Mouse (Mus musculus): Measurements from ENCODE around the gene Gm13272. TPM values are rescaled to one million over a fixed set of nuclear protein-coding genes. Genes with fewer than 3 reads are reported as not detected.
"Not testable (repeated sequence)": the region's sequence is repeated elsewhere in the genome, so short reads cannot be mapped to it uniquely, and the experiment has no call there.

The Gm13272 gene
- polyA plus RNA-seq, 1 experiment = 0.19 TPM

DNA sequence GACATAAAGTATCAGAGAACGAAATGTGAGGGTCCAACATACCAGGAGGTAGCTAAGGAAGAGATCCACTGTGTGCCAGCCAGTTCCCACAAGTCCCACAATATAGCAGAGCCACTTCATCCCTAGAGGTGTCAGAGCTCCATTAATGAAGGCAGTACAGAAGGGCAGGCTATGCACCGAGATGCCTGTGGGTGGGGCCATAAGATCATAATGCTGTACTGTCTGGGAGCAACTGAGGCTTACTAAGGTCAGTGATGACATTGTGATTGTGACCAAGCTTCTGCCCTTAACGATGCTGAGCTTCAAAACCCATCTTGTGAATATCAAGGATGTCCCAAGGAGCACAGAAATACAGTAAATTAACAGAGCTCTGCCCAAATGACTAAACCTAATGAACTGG lies 35.4 kb upstream of the Gm13272 start:
- TF ChIP-seq TCF12 (IDR thresholded peaks at IDR 0.05; ENCODE audit: insufficient read depth, poor library complexity, severe bottlenecking) = no peak
- no peak for TF ChIP-seq MYOD1 (IDR thresholded peaks at IDR 0.05; ENCODE audit: control insufficient read depth in 1 of 3, insufficient read length in 2 of 3, low read depth in 2 of 3)
- no peak for TF ChIP-seq POLR2A (IDR thresholded peaks at IDR 0.05; ENCODE audit: insufficient read length, low read depth)
- no peak for TF ChIP-seq TCF3 (IDR thresholded peaks at IDR 0.05; ENCODE audit: insufficient read length, low read depth)
- no peak for TF ChIP-seq MAX (IDR thresholded peaks at IDR 0.05; ENCODE audit: low read depth)
- TF ChIP-seq CEBPB (IDR thresholded peaks at IDR 0.05; ENCODE audit: insufficient read depth, poor library complexity, severe bottlenecking) = no peak
- TF ChIP-seq MYOG (IDR thresholded peaks at IDR 0.05; ENCODE audit: control insufficient read depth in 1 of 3, insufficient read depth in 1 of 3, insufficient read length in 2 of 3, low read depth in 2 of 3) = no peak
- TF ChIP-seq REST (IDR thresholded peaks at IDR 0.05; ENCODE audit: insufficient read depth, insufficient read length) = no peak
- Histone ChIP-seq H3K4me3 (no peak overlapping the region), H3K79me2 (ENCODE audit: control insufficient read depth, insufficient read depth) (no peaks in the 10 kb centered on the region), H3K36me3 (ENCODE audit: control insufficient read depth, insufficient read depth) (no peaks in the 10 kb centered on the region), H3K27me3 (ENCODE audit: control insufficient read depth, insufficient read depth, insufficient read length) (no peaks in the 10 kb centered on the region), H3K4me2 (ENCODE audit: low read depth) (no peak overlapping the region), H3ac (ENCODE audit: control insufficient read depth, insufficient read length) (no peak overlapping the region)

- no peak overlapping the region for H3K4me2 ChIP-seq (ENCODE audit: low read depth)
- H3K27me3 ChIP-seq (ENCODE audit: control insufficient read depth, insufficient read depth, insufficient read length) = no peaks in the 10 kb centered on the region
- no peak overlapping the region for H3ac ChIP-seq (ENCODE audit: control insufficient read depth, insufficient read length)
- H3K79me2 ChIP-seq (ENCODE audit: control insufficient read depth, insufficient read depth) = no peaks in the 10 kb centered on the region
- no peaks in the 10 kb centered on the region for H3K36me3 ChIP-seq (ENCODE audit: control insufficient read depth, insufficient read depth)
- no peak for TF ChIP-seq TCF3 (IDR thresholded peaks at IDR 0.05; ENCODE audit: insufficient read length, low read depth)
- TF ChIP-seq E2F4 (IDR thresholded peaks at IDR 0.05; ENCODE audit: insufficient read depth) = no peak
- TF ChIP-seq TCF12 (IDR thresholded peaks at IDR 0.05; ENCODE audit: insufficient read depth, poor library complexity, severe bottlenecking) = no peak
- no peak for TF ChIP-seq REST (IDR thresholded peaks at IDR 0.05; ENCODE audit: insufficient read depth, insufficient read length)
- no peak for TF ChIP-seq USF1 (IDR thresholded peaks at IDR 0.05; ENCODE audit: low read depth)
- no peak for TF ChIP-seq MAX (IDR thresholded peaks at IDR 0.05; ENCODE audit: low read depth)
- TF ChIP-seq MYOD1 (IDR thresholded peaks at IDR 0.05; ENCODE audit: control insufficient read depth in 1 of 3, insufficient read length in 2 of 3, low read depth in 2 of 3) = no peak
- TF ChIP-seq MYOG (IDR thresholded peaks at IDR 0.05; ENCODE audit: control insufficient read depth in 1 of 3, insufficient read depth in 1 of 3, insufficient read length in 2 of 3, low read depth in 2 of 3) = no peak
- TF ChIP-seq POLR2A (IDR thresholded peaks at IDR 0.05; ENCODE audit: insufficient read length, low read depth) = no peak
- TF ChIP-seq POLR2AphosphoS2 (IDR thresholded peaks at IDR 0.05; ENCODE audit: insufficient read length, low read depth) = no peak
- no peak for TF ChIP-seq CEBPB (IDR thresholded peaks at IDR 0.05; ENCODE audit: insufficient read depth, poor library complexity, severe bottlenecking)
- TF ChIP-seq SRF (IDR thresholded peaks at IDR 0.05; ENCODE audit: control insufficient read depth, insufficient read length, low read depth) = no peak
- H3K4me3 ChIP-seq = no peak overlapping the region
These were observed 29.7 kb upstream of the Gm13272 start for GRCm38 (mm10) chr4:88749926-88750325.

DNA sequence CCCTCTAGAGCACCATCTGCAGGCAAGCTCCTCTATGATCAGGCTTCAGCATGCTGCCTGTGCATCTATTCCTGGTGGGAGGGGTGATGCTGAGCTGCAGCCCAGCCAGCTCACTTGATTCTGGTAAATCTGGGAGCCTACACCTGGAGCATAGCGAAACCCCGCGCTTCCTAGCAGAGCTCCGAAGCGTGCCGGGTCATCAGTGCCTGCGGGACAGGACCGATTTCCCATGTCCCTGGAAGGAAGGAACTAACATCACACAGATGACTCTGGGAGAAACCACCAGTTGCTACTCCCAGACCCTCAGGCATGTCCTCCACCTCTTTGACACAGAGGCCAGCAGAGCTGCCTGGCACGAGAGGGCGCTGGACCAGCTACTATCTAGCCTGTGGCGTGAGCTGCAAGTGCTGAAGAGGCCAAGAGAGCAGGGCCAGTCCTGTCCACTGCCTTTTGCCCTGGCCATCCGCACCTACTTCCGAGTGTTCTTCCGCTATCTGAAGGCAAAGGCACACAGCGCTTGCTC lies 24.8 kb upstream of the Gm13272 start, which contains the start of gene Gm13271:
Gm13271 (plus strand) TSS at position 51 of the 523 bp plus-strand sequence.
- H3K4me2 ChIP-seq (ENCODE audit: low read depth); H3ac ChIP-seq (ENCODE audit: control insufficient read depth, insufficient read length); H3K79me2 ChIP-seq (ENCODE audit: control insufficient read depth, insufficient read depth); H3K36me3 ChIP-seq (ENCODE audit: control insufficient read depth, insufficient read depth); H3K4me3 ChIP-seq; H3K27me3 ChIP-seq (ENCODE audit: control insufficient read depth, insufficient read depth, insufficient read length): not testable (repeated sequence)

GRCm38 (mm10) chr4:88756581-88757513 lies 22.8 kb upstream of the Gm13272 start:
- not testable (repeated sequence) for H3K27me3 ChIP-seq (ENCODE audit: control insufficient read depth, insufficient read depth, insufficient read length); H3K4me3 ChIP-seq; H3ac ChIP-seq (ENCODE audit: control insufficient read depth, insufficient read length); H3K36me3 ChIP-seq (ENCODE audit: control insufficient read depth, insufficient read depth); H3K79me2 ChIP-seq (ENCODE audit: control insufficient read depth, insufficient read depth)
- H3K4me2 ChIP-seq (ENCODE audit: low read depth) = peak overlapping the region; percentile 55

GRCm38 (mm10) chr4:88757628-88758031 lies 22.0 kb upstream of the Gm13272 start:
- not testable (repeated sequence) for H3K4me3 ChIP-seq; H3K79me2 ChIP-seq (ENCODE audit: control insufficient read depth, insufficient read depth); H3K27me3 ChIP-seq (ENCODE audit: control insufficient read depth, insufficient read depth, insufficient read length)

DNA sequence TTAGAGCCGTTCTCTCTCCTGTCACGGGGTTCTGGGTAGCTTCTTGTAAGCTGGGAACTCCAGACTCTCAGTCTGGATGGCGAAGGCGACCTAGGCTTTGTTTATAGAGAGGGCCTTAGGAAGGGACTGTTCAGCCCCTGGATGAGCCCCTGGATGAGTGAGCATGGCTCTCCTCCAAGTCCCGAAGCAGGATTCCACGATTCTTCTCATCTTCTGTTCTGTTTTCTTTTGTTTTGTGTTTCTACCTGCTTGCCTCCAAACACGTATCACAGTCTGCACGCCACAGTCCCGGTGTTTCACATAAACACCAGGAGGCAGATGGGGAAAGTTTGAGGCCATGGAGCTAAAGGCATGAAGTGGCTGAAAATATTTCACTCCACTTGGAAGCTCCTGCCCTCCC lies 20.9 kb upstream of the Gm13272 start:
- not testable (repeated sequence) for H3K4me2 ChIP-seq (ENCODE audit: low read depth); H3K79me2 ChIP-seq (ENCODE audit: control insufficient read depth, insufficient read depth); H3K36me3 ChIP-seq (ENCODE audit: control insufficient read depth, insufficient read depth); H3K27me3 ChIP-seq (ENCODE audit: control insufficient read depth, insufficient read depth, insufficient read length); H3ac ChIP-seq (ENCODE audit: control insufficient read depth, insufficient read length); H3K4me3 ChIP-seq

More at GRCm38 (mm10) chr4:88757628-88758031, 22.0 kb upstream of the Gm13272 start:
- not testable (repeated sequence) for H3ac ChIP-seq (ENCODE audit: control insufficient read depth, insufficient read length); H3K36me3 ChIP-seq (ENCODE audit: control insufficient read depth, insufficient read depth); H3K4me2 ChIP-seq (ENCODE audit: low read depth)

DNA sequence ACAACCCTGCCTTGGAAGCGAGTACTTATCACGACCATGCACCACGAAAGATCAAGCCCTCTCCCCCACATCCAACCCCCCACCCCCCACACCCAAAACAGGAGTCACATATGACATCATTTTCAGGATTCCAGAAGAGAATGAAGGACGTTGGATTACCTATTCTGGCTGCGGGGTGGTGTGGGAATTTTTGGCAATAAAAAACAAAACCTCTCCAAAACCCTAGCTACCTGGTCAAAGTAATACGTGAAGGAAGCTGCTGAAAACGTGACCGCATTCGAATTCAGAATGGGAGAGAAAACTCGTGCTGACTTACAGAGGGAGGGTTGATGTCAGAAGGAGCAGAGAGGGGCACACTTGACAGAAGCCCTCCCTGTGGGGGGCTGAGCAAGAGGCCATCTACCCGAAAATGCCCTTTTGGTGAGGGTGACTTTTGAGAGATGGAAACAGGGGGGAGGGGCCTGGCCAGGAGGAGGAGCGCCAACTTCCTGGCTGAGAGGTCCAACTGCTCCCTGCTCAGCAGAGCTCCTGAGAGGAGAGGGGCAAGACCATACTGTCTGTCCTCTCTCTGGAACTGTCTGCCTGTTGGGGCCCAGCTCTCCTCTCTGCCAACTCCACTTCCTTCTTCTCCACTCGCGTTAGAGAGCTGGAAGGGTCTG lies 19.9 kb upstream of the Gm13272 start, which contains the start of gene Gm13283:
Gm13283 (plus strand) TSS at position 510 of the 659 bp plus-strand sequence.
- H3K4me3 ChIP-seq; H3ac ChIP-seq (ENCODE audit: control insufficient read depth, insufficient read length); H3K79me2 ChIP-seq (ENCODE audit: control insufficient read depth, insufficient read depth); H3K36me3 ChIP-seq (ENCODE audit: control insufficient read depth, insufficient read depth); H3K27me3 ChIP-seq (ENCODE audit: control insufficient read depth, insufficient read depth, insufficient read length): not testable (repeated sequence)
- H3K4me2 ChIP-seq (ENCODE audit: low read depth) = peak within 1 kb of the TSS; percentile 47

GRCm38 (mm10) chr4:88760431-88760830 lies 19.2 kb upstream of the Gm13272 start:
- not testable (repeated sequence) for H3K4me2 ChIP-seq (ENCODE audit: low read depth); H3K4me3 ChIP-seq; H3K36me3 ChIP-seq (ENCODE audit: control insufficient read depth, insufficient read depth)

GRCm38 (mm10) chr4:88761776-88762175 lies 17.9 kb upstream of the Gm13272 start:
- H3K79me2 ChIP-seq (ENCODE audit: control insufficient read depth, insufficient read depth); H3K4me2 ChIP-seq (ENCODE audit: low read depth); H3K36me3 ChIP-seq (ENCODE audit: control insufficient read depth, insufficient read depth); H3K27me3 ChIP-seq (ENCODE audit: control insufficient read depth, insufficient read depth, insufficient read length); H3ac ChIP-seq (ENCODE audit: control insufficient read depth, insufficient read length); H3K4me3 ChIP-seq: not testable (repeated sequence)

More at GRCm38 (mm10) chr4:88760431-88760830, 19.2 kb upstream of the Gm13272 start:
- H3ac ChIP-seq (ENCODE audit: control insufficient read depth, insufficient read length); H3K79me2 ChIP-seq (ENCODE audit: control insufficient read depth, insufficient read depth); H3K27me3 ChIP-seq (ENCODE audit: control insufficient read depth, insufficient read depth, insufficient read length): not testable (repeated sequence)

Data from myocyte (in vitro differentiated cells).